Mouse (Mus musculus) monocyte, adult 5-6 weeks (primary cell): ENCODE measurements at regions not wholly inside any gene's neighbourhood (a gene's known extent, or its start where the extent isn't known, plus 50 kb on each side); places are given as distances from the start of the nearest gene placed in this dataset.

Experiments used
- ATAC-seq: fragments of 153-309, 156-312 bp; replicated peaks from 2 replicates; pipeline ENCODE4 v1.8.0; 2017; ENCODE audit warnings: mild to moderate bottlenecking; ENCODE audit not compliant: low TSS enrichment, insufficient number of reproducible peaks, severe bottlenecking, poor library complexity, low FRiP score

GRCm38 (mm10) chr14:100468311-100468710 is 183.8 kb upstream of the Klf12 start:
- ATAC-seq = no peak

DNA sequence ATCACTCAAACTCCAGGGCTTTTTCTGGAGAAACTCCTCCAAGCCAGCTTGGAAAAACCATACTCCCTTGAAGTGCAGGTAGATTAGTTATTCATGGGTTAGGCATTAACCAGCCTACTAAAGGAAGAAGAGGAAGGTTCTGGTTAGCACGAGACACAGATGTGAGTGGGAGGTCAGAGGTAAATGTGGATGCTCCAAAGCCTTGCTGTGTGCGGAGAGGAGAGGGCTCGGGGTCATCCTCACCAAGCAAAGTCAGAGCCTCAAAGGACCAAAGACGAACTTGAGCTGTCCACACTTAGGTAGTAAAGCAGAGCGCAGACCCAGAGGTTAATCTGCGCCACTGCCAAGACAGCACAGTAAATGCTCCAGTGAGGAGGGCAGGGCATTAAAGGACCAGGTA is 177.8 kb upstream of the Klf12 start:
- ATAC-seq = no peak

DNA sequence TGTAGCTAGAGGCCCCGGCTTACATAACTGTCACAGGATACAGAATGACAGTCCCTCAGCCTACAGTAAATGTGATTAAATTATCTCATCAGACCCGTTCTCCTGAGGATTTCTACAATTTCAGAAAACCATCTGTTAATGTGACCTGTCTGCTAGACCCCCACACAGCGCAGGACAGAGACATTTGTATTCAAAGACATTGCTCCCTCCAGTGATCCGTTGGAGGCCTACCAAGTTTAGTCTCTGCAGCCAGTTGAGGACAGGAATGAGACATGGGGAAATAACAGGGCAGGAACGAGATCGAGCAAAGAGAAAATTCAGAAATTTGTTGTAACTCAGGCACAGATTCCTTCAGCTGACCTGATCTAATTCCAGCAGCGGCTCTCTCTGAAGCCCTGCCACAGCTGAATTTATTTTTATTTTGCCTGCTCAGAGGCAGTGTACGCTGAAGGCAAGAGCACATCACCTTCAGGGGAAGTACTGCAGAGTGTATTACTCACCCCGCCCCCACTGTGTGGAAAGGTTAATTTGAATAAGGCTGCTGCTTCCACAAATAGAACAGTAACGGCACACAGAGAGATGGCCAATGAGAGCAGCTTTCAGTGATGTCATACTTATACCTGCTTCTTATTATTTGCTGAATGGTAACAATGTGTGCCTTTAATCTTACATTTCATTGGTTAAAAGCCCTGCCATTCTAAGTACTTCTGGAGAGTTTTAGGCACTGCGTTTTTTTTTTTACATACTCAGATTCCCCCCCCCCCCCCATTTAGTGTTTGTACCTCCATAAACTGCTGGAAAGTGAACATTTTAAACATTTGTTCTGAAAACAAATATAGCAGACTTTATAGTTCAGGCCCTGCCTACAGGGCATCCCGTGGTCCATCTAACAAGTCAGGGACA is 176.9 kb upstream of the Klf12 start:
- ATAC-seq = peak; percentile 70; the same call in 1 of the 2 replicates

- ATAC-seq = no peak
These were observed 175.3 kb upstream of the Klf12 start for GRCm38 (mm10) chr14:100459601-100460290.

DNA sequence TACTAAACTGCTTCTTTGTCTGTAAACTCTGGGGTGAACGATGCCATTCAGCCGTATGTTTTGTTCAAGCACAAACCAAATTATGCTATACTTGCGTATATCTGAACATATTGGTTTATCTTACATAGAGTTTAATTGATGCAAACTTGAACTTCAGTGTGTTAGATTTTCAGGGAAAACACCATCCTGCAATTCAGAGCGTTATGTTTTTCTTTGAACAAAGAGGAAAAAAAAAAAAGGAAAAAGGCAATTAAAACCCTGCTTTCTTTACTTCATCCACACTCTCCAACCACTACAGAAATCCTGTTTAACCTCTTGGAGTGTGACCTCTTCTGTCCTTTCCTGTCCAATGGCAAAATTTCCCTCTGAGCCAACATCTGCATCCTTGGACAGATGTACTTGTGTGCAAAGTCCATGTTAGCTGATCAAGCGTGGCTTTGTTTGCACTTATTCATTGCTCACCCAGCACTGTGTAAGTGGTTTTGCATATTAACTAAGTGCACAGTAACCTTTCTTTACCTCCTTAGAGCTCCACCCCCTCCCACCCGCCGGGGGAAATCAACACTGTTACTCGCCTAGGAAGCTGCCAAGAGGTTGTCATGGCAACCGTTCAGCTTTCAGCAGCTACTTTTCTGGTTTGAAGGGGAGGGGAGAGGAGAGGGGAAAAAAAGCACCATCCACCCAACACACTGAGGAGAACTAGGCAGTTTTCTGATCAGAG is 174.4 kb upstream of the Klf12 start:
- ATAC-seq = peak; percentile 44; the same call in 1 of the 2 replicates

DNA sequence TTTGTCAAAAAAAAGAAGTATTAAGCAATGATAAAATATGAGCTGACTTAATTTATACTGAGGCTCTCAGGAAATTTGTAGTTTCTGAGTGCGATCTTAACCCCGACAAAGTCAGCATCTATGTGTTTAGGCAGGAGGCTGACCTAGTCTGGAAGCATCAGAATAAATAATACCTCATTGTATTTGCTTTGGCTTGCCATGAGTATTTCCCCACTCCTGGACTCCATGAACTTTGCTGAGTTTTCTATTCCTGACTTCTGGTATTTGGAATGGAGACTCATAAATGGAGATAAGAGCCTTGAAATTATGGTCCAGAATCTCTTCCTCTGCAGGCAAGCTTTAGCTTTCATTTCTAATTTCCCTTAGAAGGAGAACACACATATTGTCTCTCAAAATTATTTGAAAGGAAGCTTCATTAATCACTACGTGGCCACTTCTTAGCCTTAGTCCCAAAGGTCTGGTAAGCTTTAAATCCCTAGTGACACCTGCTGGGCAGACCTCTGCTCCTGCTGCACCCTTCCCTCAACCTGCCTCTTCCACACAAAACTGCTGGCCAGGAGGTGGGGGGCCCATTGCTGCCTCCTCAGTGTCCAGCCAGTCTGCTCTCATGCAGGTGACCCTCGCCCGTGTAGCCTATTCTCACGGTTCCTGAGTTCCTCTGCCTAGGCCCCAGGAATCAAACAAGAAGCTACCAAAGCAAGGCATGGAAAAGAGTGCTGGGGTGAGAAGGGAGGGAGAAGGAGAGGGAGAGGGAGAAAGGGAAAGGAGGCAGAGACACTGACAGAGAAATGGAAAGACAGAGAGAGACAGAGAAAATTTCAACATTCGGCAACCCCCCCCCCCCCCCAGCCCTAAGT is 173.6 kb upstream of the Klf12 start:
- no peak for ATAC-seq

GRCm38 (mm10) chr14:100446130-100446529 is 161.7 kb upstream of the Klf12 start:
- ATAC-seq = no peak

DNA sequence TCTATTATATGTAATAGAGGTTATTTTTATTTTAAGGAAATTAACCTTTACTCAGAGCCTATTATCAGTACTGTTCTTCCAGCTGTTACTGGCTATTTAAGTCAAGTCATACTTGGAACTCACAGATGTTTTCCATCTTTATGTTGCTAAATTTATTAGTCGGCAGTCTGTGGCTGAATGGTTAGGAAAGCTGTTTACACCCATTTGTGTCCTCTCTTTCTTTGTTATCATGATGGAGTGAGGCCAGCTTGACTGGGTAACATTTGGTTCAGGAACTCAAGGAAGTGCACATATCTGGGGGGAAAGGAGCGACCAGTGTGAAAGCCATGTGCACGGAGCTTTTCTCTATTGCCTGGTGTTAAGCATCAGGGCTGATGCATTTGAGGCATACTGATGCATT is 160.4 kb upstream of the Klf12 start:
- ATAC-seq = no peak

GRCm38 (mm10) chr14:100444099-100444498 is 159.6 kb upstream of the Klf12 start:
- ATAC-seq = no peak

- ATAC-seq = no peak
These were observed 153.1 kb upstream of the Klf12 start for GRCm38 (mm10) chr14:100437552-100437951.

DNA sequence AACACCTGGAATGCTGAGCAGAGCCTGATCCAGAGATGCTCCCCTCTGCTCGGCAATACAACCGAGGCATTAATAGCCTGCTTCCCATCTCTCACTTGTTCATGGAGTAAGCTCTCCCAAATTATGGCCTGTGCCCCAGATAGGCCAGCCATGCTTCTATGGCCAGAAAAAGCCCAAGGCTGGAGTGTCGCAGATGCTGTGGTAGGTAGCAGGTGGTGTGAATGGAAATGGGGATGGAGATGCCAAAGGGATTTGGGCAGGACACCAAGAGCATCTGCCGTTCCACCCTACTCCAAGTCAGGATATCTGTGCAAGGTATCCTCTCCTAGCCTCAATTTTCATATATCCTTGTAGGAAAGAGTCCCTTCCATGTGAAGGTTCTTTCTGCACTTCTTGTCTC is 145.2 kb upstream of the Klf12 start:
- ATAC-seq = no peak

DNA sequence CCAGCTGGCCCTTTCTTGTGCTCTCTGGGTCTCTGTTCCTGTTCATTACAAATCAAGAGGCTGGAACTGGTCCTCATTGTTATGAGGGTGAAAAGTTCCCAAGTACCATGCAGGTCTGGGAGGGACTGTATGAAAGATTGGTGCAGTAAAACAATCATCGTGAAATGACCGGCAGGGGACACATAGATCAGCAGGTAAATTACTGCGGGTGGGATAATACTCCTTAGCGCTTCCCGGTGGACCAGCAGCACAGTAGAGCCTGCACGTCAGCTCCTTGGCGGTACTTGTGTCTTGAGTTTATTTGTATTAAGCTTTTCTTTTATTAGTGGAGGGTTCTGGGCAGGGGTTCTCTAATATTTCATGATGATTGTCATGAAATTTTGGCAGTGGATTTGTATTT is 141.9 kb upstream of the Klf12 start:
- no peak for ATAC-seq

DNA sequence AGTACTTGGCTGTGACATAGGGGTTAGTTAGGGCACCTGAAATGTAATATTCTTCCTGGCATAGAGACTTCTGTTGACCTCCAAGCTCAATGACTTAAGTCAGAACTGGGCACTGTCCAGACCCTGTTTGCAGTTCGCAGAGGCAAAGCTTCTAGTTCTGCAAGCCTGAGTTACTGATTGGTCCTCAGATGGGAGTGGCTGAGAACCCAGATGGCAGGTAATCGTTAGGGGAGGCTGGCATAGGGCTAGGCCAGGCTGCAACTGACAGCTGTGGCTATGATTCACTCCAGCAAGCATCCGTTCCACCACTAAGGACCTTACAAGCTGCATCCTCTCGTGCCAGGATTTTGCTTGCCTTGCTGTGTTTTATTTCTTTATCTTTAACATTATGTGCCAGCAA is 139.3 kb upstream of the Klf12 start:
- no peak for ATAC-seq

DNA sequence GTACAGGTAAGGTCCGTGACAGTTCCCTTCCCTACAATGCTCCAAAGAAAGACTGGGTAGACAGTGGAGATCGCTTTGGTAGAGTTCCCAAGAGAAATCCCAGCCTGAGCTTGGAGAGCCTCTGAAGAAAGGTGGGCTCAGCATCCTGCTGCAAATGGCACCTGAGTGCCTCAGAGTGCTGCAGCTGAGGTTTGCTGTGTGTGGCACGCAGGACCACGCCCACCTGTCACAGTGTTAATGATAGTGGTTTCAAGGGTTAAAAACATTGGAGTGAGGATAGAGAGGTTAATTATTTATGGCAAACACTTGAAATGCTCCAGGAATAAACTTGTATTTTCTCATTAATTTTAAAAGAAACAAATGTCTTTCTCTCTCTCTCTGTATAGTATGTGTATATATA is 137.2 kb upstream of the Klf12 start:
- no peak for ATAC-seq

GRCm38 (mm10) chr14:100415099-100415498 is 130.6 kb upstream of the Klf12 start:
- no peak for ATAC-seq

DNA sequence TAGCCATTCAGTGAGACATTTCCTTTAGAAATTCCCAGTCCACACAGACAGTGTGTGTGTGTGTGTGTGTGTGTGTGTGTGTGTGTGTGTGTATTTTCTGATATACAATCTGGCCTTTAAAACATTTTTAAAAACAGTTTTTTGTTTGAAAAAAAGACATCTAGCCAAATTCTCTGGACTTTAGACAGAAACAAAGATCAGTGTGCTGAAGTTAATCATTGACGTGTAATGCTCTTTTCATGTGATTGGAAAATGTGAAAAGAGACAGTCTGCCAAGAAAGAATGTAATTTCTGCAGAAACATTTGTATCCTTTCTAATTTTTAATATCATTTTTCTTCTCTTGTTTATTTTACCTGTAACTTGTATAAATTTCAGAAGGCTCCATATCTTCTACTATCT is 127.7 kb upstream of the Klf12 start:
- ATAC-seq = no peak

- ATAC-seq = no peak
These were observed 112.7 kb upstream of the Klf12 start for GRCm38 (mm10) chr14:100397191-100397590.

DNA sequence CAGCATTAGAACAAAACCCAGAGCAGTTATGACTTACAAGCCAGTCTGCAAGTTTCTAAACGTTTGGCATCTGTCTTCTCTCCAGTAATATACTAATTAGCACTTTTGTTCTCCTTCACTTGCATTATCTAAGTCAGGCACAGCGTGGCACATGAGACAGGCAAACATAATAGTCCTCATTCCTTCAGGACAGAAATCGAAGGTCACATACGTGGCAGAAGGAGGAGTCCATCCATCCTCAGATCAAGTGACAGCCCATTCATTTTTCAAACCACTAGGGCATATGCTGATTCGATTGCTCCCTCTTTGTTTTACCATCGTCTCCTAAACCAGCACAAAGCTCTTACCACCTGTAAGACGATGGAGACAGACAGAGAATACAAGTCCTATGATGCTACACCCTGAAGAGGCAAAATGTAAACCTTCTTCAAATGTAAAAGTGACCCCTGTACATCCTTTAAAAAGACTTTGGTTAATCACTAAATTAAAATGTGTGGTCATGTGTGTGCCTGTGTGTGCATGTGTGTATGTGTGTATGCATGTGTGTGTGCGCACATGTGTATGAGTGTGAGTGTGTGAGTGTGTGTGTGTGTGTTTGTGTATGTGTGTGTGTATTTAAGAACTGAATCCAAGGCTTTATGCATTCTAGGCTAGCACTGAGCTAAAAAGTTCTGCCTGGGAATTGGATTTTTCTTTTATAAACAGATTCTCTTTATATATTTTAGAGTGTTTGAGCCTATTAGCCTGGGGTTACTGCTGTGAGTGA is 90.9 kb upstream of the Klf12 start:
- ATAC-seq = no peak
